Mouse (Mus musculus): Measurements from ENCODE around the gene Lamb1.

The Lamb1 gene

DNA sequence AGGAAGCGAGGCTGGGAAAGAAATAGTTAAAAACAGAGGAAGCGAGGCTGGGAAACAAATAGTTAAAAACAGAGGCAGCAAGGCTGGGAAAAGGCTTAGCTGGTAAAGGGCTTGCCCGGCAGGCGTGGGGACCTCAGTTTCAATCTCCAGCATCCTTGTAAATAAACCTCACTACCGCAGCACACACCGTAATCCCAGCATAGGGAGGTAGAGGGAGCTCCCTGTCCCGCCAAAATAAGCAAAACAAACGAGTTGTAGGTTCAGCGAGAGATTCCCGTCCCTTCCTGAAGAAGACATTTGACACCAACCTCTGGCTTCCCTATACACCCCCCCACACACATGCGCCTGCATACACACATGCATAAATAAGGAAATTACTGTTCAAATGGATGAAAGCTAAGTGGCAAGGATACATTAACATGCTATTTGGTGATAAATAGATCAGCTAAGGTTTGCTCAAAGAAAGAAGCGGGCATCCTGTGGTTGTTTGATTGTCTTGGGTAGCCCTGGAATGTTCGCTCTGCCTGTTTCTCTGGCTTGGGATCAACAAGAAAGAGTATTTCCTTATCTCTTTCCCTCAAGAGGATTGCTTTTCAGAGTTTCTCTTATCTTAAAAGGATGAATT, 111.4 kb downstream of the Lamb1 start:
- in situ Hi-C loops (cut with MboI; ENCODE audit: low sequenced_read_pairs): no loop called here

DNA sequence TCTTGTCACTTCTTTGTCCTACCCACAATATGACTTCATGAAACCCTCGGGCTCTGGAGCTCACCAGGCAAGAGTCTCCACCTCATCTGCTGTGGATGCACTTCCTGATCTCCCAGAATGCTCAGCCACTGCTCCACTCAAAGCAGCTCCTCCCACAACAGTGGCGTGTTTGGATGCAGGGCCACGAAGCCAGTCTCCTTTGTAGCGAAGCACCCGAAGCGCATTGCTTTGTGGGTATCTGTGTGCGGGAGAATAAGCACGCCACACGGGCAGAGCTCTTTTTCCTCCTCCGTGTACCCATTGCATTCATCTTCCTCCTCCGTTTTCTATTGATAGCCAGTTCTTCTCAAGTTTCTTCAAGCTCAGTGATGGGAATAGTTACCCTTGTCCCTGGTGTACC, 112.2 kb downstream of the Lamb1 start:
- in situ Hi-C loops (cut with MboI; ENCODE audit: low sequenced_read_pairs): no loop called here

All from CH12F3 (cell line).